In the genomic region with DNA sequence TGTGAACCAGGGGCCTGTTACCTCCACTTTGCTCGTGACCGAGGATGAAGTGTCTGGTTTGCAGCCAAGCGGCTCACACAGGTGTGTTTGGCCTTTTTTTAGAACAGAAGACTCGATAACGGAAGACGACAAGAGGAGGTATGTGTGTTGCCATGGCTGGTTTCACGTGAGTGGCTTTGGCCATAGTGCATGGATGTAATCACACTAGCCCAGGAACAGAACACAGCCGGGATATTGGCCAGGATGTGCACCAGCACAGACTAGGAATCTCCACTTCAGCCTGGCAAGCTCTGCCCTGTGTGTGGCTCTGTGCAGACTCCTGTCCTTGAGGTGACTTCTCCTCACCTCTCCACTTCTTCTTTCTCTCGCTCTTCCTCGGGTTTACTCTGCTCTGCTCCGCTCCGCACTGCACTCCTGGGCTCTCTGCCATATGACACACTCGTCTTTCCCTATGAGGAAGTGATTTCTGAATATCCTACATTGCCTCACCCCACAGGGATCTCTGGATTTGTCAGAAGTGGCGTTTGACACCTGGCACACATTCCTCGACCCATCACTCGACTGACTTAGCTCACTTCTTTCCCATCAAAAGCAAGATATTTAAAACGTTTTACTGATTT, we compare ENCODE assay signal across 15 mouse cellular contexts. TPM values are rescaled to one million over a fixed set of nuclear protein-coding genes. Genes with fewer than 3 reads are reported as not detected.
A peak's percentile ranks its signal among the peaks of the same experiment; 100 is the strongest.
DNase-seq lines count a peak whose midpoint lies in the region; ATAC-seq and TF ChIP-seq lines count a peak whose summit lies in the region.
"Had no signal": no experiment of that assay in that cellular context is flagged by ENCODE, and none has a peak within 500 bp of the region (broad histone marks: within the 10 kb centered on the region; RNA-seq: fewer than 3 reads in every experiment).

No protein-coding gene starts in this region.

- no peak for TF ChIP-seq CTCF in Patski (IDR thresholded peaks at IDR 0.05)

- no peaks in the 10 kb centered on the region for H3K4me1 ChIP-seq in forebrain, embryonic 14.5 days (ENCODE audit: control insufficient read depth, insufficient read depth, low read length)
- H3K4me1 ChIP-seq in forebrain, embryonic 11.5 days (replicated peaks; ENCODE audit: control insufficient read depth, insufficient read depth, low read length): no peaks in the 10 kb centered on the region

- no peaks in the 10 kb centered on the region for H3K9me3 ChIP-seq in forebrain, embryonic 14.5 days (replicated peaks; ENCODE audit: control insufficient read depth, low read length)
- no peaks in the 10 kb centered on the region for H3K9me3 ChIP-seq in forebrain, embryonic 11.5 days (ENCODE audit: control insufficient read depth, low read length)
- H3K9me3 ChIP-seq: hindbrain, embryonic 13.5 days had no signal

- in situ Hi-C loops in Patski (cut with MboI; ENCODE audit: low pct_unique_long_range_greater_than_20kb): no loop called here

- no peak overlapping the region for H3K9ac ChIP-seq in forebrain, embryonic 14.5 days (ENCODE audit: low read length)
- no peak overlapping the region for H3K9ac ChIP-seq in forebrain, embryonic 11.5 days (ENCODE audit: low read length)
- H3K9ac ChIP-seq: hindbrain, embryonic 13.5 days had no signal

- no peak overlapping the region for H3K4me2 ChIP-seq in forebrain, embryonic 14.5 days (ENCODE audit: low read length)
- no peak overlapping the region for H3K4me2 ChIP-seq in forebrain, embryonic 11.5 days (ENCODE audit: low read depth, low read length, severe bottlenecking)
- H3K4me2 ChIP-seq: hindbrain, embryonic 13.5 days; liver, embryonic 11.5 days had no signal

- H3K27me3 ChIP-seq in forebrain, embryonic 14.5 days (replicated peaks; ENCODE audit: control insufficient read depth, insufficient read depth, low read length): no peaks in the 10 kb centered on the region
- H3K27me3 ChIP-seq in forebrain, embryonic 11.5 days (ENCODE audit: control insufficient read depth, insufficient read depth, low read length): no peaks in the 10 kb centered on the region
- H3K27me3 ChIP-seq in Patski: no peaks in the 10 kb centered on the region
- H3K27me3 ChIP-seq: hindbrain, embryonic 13.5 days had no signal

- no peak for ATAC-seq in forebrain, embryonic 14.5 days
- no peak for ATAC-seq in forebrain, embryonic 11.5 days (replicated peaks; ENCODE audit: low FRiP score)
- ATAC-seq in Patski: peak; percentile 26
- ATAC-seq: activated CD4-positive, CD25-positive, alpha-beta regulatory T cell, adult 4 months; CD4-positive, CD25-positive, alpha-beta regulatory T cell, adult 4 months; intestine, postnatal 0 days had no signal

- peak; percentile 10 for DNase-seq in forebrain, embryonic 14.5 days (ENCODE audit: low spot score)
- no peak for DNase-seq in forebrain, embryonic 11.5 days (ENCODE audit: low spot score)
- DNase-seq in kidney, postnatal 14 days: peak; percentile 5
- DNase-seq in kidney, adult 8-10 months: no peak
- DNase-seq in Patski (ENCODE audit: low read depth, low spot score): no peak
- DNase-seq in heart, postnatal 4 days: peak; percentile 39
- DNase-seq in ovary, postnatal 10 days (ENCODE audit: low spot score): no peak
- DNase-seq: embryo, embryonic 11 days; right cerebral cortex, adult 18-20 months had no signal

- CTCF ChIA-PET in Patski (lab: Charles Lee): no interaction called here

- H3K4me3 ChIP-seq in forebrain, embryonic 14.5 days (ENCODE audit: low read depth, low read length): no peak overlapping the region
- H3K4me3 ChIP-seq in forebrain, embryonic 11.5 days (ENCODE audit: low read depth, low read length): no peak overlapping the region
- H3K4me3 ChIP-seq: erythroblast, embryonic 14.5 days; hindbrain, embryonic 13.5 days had no signal

- 87% methylated on average over 17 of the region's 17 CpGs for WGBS in forebrain, embryonic 14.5 days
- 94% methylated on average over 17 of the region's 17 CpGs for WGBS in forebrain, embryonic 11.5 days

- no peak overlapping the region for H3K27ac ChIP-seq in forebrain, embryonic 14.5 days (ENCODE audit: low read depth, low read length)
- H3K27ac ChIP-seq in forebrain, embryonic 11.5 days (ENCODE audit: low read depth, low read length): no peak overlapping the region
- H3K27ac ChIP-seq: hindbrain, embryonic 13.5 days had no signal

- H3K36me3 ChIP-seq in forebrain, embryonic 14.5 days (ENCODE audit: control insufficient read depth, insufficient read depth, low read length): no peaks in the 10 kb centered on the region
- no peaks in the 10 kb centered on the region; the same call in 1 of the 2 replicates for H3K36me3 ChIP-seq in forebrain, embryonic 11.5 days (ENCODE audit: control insufficient read depth, insufficient read depth, low read length)
- H3K36me3 ChIP-seq: hindbrain, embryonic 13.5 days had no signal

- POLR2A ChIA-PET in Patski (lab: Charles Lee): no interaction called here

RNA-seq across cellular contexts. Expression of gene 1500009L16Rik, which starts 34.8 kb away (rescaled TPM):
- 54.0 and 61.5 TPM in 2 replicates for polyA plus RNA-seq in forebrain, embryonic 14.5 days (2014; fragmentation: Nextera tagmentation; extraction: Ambion mirVana)
- 43.2 and 44.0 TPM in 2 replicates for polyA plus RNA-seq in forebrain, embryonic 11.5 days (2014; fragmentation: Nextera tagmentation; extraction: Ambion mirVana)
- polyA plus RNA-seq in Patski (2021): 4.4 TPM
- 10 to 100 TPM; 18.4 to 19.2 TPM for total RNA-seq in heart, postnatal 4 days (2021)
- polyA plus RNA-seq: erythroblast, embryonic 14.5 days had no signal

Comparison
In these comparisons a context has a peak if more than half of its experiments do, and no peak if none do; other contexts are left out.
1. DNase-seq: peak in forebrain, embryonic 14.5 days (single experiment), kidney, postnatal 14 days (single experiment) and heart, postnatal 4 days (single experiment); none in forebrain, embryonic 11.5 days (single experiment), kidney, adult 8-10 months (0 of 2), Patski (single experiment) and ovary, postnatal 10 days (single experiment).